Mouse (Mus musculus) left cerebral cortex, adult 11 months (tissue): ENCODE results near the gene Sec14l4.

Experiments
- DNase-seq: peaks from one replicate; pipeline ENCODE4 v3.0.0; 2022; ENCODE audit warnings: low spot score

Sec14l4 gene

DNA sequence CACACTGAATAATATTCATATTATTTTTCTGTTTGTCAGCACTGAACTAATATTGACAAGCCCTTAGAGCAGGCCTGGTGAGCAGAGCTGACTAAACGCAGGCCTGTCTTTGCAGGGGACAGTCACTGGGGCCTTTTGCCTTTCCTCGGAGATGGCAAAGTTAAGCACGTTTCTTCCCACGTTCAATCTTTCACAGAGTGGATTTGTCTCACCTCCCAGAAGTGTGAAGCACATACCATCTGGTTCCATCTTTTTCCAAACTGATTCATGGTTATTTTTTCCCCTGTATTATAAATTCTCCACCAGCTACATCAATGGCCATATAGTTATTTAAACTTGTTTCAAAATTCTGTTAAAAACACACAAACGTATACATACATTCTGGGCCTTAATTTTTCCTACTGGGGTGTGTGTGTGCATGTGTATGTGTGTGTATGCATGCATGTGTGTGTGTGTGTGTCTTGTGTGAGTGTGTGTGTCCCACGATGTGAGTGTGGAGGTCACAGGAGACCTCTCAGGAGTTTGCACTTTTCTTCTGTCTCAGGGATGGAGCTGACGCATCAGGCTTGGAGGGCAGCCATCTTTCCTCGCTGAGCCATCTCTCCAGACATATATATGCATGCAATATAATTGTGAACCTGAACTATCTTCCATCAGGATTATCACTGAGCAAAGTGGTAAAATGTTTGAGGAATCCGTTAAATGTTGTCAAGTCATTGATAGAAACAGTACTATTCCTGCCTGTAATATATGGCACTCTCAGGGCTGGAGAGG is 3.5 kb upstream of the Sec14l4 start:
- DNase-seq: peak; percentile 9

DNA sequence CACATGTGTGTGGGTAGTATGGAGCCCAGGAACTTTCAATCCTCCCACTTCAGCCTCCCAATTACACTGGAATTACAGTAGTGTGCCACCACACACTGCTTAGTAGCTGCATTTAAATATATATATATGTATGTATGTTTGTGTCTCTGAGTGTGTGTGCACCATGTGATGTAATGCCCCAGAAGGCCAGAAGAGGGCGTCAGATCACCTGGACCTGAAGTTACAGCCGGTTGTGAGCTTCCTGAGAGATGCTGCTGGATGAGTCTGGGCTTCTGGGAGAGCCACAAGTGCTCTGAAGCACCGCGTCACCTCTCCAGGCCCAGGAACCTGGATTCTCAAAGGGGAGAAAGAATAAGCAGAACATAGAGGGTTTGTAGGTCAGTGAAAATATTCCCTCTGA is 1.9 kb upstream of the Sec14l4 start:
- DNase-seq: no peak

DNA sequence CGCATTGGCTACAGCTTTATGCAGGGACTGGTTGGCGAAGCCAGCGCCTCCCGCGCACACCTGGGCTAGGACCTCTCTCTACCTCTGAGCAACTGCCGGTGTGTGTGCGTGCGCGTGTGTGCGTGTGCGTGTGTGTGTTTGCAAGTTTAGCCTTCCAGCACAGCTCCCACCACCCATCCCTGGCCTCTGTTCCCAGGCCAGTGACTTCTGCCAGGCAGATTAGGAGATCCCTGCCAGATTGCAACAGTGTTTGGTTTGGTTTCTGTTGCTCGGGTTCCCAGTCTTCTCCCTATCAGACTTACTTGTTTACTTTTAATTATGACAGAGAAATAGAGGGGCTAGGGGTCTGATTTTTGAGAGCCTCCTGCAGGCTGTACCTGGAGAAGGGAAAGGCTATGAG is 699 bp downstream of the Sec14l4 start:
- DNase-seq: no peak

DNA sequence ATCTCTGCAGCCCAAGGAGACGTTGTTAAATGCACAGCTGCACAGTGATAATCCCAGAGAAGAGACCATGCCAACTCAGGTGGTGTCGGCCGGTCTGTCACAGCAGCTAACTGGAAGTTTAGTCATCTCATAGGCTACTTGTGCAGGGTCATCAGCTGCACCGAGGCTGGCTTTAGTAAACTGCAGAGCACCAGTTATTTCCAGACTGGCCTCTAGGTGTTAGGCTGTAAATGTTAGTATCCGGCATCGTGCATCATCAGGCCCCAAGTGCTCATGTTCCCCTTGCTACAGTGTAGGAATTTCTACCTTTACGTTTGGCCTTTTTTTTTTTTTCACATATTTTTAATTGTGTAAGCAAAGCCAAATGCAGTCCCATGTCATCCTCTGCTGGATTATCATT is 2.2 kb downstream of the Sec14l4 start:
- no peak for DNase-seq

DNA sequence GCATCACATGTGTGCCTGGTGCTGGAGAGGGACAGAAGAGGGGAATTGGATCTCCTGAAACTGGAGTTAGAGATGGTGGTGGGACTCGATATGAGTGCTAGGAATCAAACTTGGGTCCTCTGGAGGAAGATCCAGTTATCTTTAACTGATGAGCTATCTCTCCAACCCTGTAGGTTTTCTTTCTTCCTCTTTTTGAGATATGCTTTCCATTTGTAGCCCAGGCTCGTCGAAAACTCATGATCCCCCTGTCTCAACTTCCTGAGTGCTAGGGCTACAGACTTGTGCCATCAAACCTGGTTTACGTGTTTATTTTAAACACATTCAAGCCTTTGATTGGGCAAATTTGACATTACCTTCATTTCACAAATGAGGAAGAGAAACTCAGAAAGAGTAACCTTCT is 2.9 kb downstream of the Sec14l4 start:
- no peak for DNase-seq

DNA sequence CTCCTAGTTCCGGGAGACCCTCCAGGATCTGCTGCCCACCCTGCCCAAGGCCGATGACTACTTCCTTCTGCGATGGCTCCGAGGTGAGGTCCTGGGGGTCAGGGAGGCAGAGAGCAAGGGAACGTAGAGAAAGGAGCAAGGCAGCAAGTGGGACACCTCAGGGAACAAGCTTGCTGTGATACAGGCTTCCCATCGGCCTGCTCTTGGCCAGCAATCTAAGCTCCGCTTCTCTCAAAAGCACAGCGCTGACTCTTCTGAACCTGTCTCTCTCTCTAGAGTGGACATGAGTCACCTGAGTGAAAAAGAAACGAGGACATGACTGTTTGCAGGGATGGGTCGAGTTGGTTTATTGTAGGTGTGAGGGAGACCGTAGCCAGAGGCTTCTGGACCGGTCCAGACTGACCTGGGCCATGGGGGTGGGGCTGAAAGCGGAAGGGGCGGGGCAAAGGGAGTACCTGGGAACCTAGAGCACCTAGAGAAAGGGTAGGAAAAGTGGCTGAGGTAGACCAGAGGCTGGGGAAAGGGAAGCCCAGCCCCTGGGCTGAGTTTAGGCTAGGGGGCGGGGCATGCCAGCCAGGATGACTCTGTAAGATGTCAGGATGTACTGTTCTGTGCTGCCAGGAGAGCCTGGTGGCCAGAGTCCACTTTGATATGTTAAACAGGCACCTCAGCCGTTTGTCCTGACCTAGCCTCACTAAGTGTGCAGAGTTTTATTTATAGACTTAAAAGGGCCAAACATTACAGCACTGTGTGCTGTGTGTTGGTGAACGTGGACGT is 4.0 kb downstream of the Sec14l4 start:
- no peak for DNase-seq

DNA sequence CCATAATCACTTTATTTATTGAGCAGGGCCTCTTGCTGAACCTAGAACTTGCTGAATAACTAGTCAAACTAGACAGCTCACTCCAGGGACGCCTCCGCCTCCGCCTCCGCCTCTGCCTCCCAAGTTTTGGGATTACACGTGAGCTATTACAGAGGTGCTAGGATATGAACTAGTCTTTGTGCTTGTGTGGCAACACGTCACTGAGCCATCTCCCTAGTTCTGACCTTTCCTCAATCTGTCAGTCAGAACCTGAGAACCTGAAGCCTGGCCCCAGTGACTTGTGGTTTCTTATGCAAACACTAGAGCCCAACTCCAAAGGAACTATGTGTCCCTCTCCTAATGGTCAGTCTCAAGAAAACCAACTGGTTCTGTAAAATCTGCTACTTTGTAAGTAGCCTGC is 4.7 kb downstream of the Sec14l4 start:
- no peak for DNase-seq

DNA sequence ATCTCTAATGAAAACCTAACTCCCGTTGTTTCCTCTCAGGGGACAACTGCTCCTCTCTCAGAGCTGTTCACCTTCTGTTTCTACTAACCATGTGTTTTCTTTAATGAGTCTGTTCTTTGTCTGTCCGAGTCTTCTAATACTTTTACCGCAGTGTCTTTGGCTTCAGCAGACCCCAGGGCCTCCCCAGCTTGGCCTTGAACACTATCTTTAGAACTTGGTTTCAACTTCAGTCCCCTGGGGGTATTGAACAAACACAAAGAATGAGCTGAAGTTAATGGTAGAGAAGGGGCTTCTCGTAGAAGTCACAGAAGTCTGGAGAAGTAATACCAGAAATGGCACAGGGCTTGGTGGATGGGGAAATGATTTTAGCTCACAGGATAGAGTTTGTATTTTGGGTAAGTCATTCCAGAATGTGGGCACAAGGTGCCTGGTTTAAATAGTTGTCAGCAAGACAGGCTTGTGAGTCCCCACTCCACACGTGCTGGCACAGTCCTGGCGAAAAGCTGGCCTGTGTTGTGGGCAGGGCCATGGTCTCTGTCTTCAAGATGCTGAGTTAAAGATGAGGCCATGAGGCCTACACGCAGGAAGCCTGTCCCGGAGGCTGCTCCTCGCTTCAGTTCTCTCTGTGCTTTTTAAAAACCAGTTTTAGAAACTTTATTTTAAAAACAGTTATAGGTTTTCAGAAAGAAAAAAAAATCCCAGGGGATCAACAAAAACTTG is 5.3 kb downstream of the Sec14l4 start:
- no peak for DNase-seq

DNA sequence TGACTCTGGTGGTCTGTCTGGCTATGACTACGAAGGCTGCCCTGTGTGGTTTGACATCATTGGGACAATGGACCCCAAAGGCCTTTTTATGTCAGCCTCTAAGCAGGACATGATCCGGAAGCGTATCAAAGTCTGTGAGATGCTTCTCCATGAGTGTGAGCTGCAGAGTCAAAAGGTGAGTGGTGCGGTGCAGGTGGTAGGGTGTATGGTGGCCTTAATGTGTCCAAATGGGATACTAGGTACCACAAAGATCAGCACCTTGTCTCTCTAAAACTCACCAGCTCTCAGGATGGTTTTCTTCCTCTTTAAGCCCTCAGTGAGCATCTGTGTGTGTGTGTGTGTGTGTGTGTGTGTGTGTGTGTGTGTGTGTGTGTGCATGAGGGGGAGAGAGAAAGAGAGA is 8.7 kb downstream of the Sec14l4 start:
- DNase-seq: no peak

DNA sequence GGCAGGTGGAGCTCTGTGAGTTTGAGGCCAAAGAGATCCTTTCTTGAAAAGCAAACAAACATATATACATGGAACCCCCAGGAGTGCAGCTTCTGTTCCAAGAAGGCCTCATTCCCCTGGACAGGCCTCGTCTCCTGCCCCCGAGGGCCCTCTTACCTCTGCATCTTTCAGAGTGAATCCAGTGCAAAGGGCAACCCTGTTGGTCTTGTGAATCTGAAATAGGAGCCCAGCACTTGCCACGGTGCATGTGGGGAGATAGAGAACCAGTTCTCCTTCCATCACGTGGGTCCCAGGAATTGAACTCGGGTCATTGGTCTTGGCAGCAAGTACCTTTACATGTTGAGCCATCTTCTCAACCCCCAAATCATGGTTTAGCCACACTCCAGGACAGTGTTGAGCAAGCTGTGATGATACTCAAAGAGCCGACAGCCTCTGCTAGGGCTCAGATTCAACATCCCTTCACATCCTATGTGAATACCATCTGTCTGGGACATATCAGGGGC is 9.9 kb downstream of the Sec14l4 start:
- no peak for DNase-seq

DNA sequence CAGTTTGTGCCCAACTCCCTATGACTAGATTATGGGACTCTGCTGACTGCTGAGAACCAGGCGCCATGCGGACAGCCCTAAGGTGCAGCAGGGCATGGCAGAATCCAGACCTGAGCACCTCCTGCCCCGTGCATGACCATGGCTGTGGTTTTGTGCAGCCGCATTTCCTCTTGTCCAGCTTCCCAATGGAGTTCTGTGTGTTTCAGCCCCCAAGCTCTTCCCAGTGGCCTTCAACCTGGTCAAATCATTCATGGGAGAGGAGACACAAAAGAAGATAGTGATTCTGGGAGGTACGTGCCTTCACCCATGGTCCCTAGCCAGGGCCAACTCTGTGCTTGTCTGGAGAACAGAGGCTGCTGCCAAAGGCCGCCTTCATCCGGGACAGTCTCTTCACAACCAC is 11.8 kb downstream of the Sec14l4 start:
- no peak for DNase-seq

DNA sequence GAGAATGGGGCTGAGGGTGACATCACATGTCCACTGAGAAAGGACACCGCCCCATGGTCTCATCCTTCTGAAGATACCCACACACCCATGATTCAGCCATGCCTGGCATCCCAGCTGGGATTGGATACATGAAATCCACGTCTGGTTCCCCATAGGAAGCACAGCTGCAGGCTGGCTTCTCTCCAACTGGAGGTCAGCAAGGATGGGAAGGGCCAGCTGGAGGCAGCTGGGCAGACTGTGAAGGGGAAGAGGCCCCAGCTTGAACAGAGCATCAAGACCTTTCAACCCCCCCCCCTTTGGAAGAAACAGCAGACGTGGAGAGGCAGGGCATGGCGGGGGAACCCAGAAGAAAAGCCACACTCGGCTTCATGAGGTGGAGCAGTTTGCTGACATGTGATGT is 15.3 kb downstream of the Sec14l4 start:
- no peak for DNase-seq

DNA sequence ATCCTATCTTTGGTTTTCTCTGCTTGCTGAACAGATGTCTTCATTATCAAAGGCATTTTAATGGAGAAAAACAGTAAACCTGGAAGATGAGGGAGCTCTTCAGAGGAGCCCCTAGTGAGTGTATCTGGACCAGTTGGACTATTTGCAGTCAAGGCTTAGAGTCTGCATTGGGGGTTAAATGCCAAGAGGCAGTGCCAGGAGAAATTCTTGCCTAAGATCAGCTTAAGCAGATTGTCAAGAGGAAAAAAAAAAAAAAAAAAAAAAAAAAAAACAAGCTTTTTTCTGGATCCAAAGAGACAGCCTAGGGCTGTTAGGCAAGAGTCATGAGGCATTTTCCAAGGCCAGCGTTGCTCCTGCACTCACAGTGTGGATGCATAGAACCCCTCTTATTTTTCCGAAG is 16.5 kb downstream of the Sec14l4 start:
- no peak for DNase-seq

DNA sequence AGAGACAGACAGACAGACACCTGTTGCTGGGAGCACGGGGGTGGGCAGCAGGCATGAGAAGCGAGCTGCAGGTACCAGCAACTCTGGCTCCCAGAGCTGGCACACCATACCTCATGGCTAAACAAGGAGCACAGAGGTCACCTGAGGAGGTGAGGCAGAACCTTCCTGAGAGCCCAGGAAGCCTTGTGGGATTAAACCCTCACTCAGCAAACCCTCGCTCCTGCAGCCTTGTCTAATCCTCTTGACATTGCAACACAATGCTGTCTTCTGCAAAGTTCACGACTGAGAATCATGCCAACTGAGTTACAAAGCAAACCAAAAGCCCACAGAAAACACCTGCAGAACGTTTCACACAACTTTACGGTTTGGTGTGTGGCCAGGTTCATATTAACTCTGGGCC is 17.2 kb downstream of the Sec14l4 start:
- no peak for DNase-seq

DNA sequence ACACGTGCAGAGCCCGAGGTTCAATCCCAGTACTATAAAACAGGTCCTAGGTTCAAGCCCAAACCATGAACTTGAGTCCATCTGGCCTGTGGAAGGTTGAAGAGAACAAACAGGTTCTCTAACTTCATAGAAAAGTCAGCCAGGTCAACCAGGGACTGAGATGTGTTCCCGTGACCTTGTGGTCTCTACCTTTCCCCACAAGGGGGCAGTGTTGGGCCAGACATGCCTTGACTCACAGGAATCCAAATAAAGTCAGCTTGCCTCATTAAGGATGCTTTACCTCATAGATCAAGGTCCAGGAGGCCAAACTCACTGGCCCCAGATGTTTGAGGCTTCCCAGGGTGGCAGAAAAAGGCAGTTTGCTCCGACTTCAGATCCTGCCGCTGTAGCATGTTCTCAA is 22.3 kb downstream of the Sec14l4 start:
- peak; percentile 37 for DNase-seq

DNA sequence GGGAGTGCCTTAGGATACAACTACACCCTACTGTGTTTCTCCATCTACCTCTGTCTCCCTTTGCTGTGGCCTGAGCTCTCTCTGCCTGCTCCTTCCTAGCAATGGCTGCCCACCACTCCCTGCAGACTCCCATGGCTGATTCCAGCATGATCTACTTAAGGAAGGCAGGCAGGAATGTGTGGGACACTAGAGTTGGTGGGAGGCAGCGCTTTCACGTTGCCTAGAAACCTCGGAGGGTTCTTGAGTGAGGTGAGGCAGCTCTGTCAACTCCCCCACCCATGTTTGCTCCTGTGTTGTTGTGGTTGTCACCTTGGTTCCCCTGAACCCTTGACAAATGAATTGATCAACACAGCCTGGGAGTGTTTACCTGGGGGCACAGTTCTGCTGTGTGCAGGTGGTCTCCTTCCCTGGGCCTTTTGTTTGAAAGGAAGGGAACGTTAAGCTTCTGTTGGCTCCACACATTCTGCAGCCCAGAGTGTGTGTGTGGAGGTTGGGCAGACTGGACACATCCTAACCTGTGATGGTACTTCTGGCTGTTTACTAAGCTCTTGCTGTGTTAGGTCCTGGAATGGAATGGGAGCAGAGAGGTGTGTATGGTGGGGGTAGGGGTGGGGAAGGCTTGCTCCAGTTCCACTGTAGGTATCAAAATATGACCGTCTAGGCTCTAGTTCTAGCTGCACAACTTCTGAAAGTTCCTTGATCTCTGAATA is 29.8 kb downstream of the Sec14l4 start:
- DNase-seq: no peak

DNA sequence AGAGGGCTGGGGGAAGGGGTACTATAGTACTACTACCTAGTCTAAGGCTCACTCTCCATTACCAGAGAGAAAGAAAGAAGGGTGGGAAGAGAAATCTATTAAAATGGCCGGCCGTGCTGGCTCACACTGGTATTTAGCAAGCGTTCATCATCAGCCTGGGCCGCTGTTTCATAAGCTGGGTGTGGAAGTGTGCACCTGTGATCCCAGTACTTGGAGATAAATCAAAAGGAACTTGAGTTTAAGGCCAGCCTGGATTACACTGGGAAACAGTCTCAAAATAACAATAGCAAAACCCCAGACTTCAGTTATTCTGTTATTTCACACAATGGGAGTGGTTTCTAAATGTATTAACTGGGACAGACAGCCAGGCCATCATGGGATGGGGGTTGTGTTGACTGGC is 31.3 kb downstream of the Sec14l4 start:
- DNase-seq: no peak

DNA sequence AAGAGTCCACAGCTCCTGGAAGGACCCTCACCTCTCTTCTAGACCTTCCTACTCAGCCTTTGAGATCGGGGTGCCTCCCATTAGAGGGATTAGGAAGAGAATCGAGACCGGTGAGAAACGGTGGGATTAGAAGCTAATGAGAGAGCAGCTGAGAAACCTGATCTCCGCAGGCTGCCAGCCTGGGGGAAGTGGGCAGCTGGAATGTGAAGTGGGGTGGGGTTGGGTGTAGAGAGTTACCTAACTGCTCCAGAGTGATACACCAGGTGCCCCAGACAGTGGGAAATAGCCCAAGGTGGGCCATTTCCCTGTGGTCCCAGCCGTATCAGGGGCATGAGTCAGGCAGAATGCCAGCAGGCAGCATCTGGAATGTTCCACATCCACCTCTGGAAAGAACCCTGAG is 31.7 kb downstream of the Sec14l4 start:
- DNase-seq: no peak

DNA sequence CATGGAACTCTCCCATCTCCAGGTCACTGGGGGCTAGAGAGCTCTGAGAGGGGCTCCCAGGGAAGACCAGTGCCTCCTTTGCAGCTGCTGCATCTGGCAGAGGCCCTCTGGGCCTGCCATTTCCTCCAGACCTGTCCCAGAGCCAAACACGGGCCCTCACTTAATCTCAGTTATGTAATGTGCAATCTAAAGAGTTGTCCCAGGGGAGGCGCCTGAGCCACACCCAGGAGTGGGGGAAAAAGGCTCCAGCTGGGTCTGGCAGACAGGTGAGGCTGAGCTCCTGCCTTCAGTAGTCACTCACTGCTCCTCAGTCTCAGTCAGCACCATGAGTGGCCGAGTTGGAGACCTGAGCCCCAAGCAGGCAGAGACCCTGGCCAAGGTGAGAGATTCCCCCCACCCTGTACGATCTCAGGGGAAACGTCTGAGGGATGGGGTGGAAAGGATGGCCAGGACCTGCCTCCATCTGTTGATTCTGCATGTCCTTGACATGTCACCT is 33.4 kb downstream of the Sec14l4 start, which contains the start of gene Sec14l3:
TSS of gene Sec14l3 (plus strand) at position 215 of the 496 bp plus-strand sequence.
- no peak for DNase-seq

DNA sequence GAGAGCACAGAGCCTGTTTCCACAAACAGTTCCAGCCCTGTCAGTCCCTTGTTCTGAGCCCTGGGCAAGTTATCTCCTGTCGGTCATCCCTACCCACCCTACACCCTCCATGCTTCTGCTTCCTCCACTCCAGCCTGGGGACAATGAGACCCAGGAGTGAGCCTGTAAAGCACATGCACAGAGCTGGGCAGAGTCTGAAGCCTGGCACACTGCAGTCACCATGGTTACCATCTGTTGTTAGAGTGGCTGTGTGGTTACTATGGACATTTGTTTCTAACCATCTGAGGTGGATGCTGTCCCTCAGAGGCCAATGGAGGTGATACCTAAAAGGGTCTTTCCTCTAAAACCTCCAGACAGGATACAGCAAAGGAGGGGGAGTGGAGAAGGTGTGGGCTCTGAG is 38.4 kb downstream of the Sec14l4 start:
- no peak for DNase-seq

DNA sequence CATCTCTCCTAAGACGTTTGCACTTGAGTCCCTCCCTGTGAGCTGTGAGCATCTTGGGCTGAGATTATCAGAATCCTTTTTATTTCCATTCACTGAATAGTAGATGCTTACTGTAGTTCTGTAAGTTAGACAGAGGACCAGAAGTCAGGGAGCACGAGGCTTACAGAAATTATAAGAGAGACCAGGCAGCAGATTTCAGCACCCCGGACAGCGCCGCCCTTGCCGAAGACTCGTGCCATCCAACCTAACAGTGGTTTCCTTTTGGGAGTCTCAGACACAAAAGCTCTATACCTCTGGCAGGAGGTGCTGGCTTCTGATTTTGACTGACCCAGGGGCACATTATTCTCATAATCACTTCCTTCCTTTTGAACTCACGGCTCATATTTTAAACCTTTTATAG is 45.4 kb downstream of the Sec14l4 start:
- no peak for DNase-seq
